Mouse (Mus musculus) heart, adult 2 months (tissue): ENCODE data around the gene Mat2a.

Experiments
- CTCF ChIP-seq: fragments of 200-600 bp; IDR thresholded peaks from 2 replicates; pipeline ENCODE4 v1.8.1; 2022; ENCODE audit warnings: antibody characterized with exemption, mild to moderate bottlenecking, moderate library complexity
- POLR2A ChIP-seq: fragments of 200-500 bp; IDR thresholded peaks from 2 replicates; pipeline ENCODE4 v1.6.1; 2011; ENCODE audit warnings: mild to moderate bottlenecking, low read depth, low read length, control low read depth; ENCODE audit not compliant: insufficient read depth

DNA sequence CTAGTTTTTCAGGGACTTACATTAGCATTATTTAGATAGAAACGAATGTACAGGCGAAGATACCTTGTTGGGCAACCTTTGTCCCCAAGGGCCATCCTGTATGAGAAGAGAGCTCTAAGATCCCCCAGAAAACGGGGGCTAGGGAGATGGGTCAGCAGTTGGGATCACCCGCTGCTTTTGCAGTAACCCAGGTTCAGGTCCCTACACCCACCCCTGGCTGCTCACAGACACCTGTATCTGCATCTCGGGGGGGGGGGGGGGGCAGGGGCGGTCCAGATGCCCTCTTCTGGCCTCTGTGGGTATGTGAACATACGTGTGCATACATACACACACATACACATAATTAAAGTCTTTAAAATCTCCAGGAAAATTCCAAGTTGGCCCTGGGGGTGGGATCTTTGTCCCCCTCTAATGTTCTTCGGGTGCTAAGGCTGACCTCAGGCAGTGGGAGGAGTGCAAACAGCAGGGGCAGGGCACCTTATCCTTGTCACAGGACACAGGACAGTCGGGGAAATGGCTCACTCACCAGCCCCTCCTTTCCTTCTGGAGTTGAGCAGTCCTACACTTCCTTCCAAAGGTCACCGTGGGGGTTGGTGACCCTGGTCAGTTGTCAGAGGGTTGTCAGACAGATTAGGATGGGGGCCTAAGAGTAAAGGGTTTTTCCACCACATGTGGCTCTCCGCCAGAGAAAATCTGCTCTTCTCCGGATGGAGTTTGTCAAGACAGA, 48.4 kb downstream of the Mat2a start:
- TF ChIP-seq POLR2A, result peak; percentile 67
- TF ChIP-seq CTCF, result peak; percentile 31
